Mouse (Mus musculus) left cerebral cortex, postnatal 10 days (tissue): ENCODE results near the gene Bicdl1. TPM values are rescaled to one million over a fixed set of nuclear protein-coding genes. Genes with fewer than 3 reads are reported as not detected.

ENCODE experiments used
- DNase-seq, 2 experiments: peaks; one replicate each; pipeline ENCODE4 v3.0.0; 2021 to 2022; ENCODE audit warnings: low spot score in 2 of 2, mixed read lengths in 1 of 2; ENCODE audit errors: extremely low spot score in 1 of 2
- intact Hi-C: fragments of 180-260 bp; cut with DNase I; formaldehyde crosslinking; loops from one replicate; pipeline ENCODE4 v1.15.1; 2025
- total RNA-seq, 2 experiments: library from RNA; stranded (reverse); gene quantifications; 2 replicates each; pipeline ENCODE4 v1.2.3; 2021

The Bicdl1 gene
- total RNA-seq, 2 experiments from 2014 or later: 120 to 129 TPM

DNA sequence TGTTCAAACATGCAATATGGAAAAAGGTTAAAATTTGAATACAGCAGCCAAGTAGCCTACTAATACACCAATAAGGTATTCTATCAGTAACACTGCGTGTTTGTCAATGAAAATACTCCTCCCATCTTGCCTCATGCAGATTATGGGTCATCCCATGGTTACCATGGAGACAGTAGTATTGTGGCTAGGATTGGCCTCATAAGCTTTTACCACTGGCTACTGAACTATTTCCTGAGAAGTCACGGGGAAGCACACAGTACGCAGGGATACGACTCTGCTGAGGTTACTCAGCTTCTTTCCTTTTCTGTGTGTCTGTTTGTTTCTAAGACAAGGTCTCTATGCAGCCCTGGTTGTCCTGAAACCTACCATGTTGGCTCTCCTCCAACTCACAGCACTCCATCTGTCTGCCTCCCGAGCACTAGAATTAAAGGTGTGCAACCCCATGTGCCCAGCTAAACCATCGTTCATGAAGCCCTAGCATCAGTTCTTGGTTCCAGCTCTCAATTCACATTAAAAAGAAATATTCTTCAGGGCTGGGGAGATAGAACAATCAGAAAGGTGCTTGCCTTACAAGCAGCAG, 36.1 kb downstream of the Bicdl1 start:
- DNase-seq: peak in 1 of 2 experiments; percentile 17
- intact Hi-C loops: no loop called here

DNA sequence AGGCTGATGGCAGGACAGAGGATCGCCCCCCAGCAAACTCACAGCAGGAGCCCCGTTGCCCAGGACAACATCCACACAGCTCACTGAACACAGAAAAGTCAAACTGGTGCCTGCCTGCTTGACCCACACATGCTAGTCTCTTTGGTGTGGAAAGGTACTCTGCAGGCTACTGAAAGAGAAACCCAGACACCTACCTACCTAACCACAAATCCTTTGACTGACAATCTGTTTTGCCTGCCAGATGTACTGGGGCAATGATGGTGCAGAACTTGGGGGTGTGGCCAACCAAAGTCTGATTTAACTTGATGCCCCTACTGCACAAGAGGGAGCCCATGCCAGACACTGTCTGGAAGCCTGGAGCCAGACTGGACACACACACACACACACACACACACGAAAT, 38.1 kb downstream of the Bicdl1 start:
- intact Hi-C loops: no loop called here
- DNase-seq: no peak

DNA sequence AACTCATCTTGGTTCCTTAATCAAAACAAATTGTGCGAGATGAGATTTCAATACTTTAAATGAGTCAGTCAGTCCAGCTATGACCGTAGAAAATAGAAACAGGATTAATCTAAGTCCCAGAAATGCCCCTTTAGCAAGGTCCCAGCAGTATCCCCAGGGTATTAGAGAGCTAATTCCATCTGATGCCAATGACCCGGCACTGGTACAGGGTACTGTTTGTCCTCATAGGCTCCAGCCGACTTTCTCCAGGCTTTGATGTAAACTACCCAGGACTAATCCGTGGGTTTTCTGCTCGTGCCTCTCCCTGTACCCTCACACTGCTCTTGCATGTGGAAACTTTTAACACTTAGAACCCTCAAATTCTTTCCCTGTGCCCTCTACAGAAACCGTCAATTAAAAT, 44.7 kb downstream of the Bicdl1 start:
- intact Hi-C loops: no loop called here
- no peak for DNase-seq

DNA sequence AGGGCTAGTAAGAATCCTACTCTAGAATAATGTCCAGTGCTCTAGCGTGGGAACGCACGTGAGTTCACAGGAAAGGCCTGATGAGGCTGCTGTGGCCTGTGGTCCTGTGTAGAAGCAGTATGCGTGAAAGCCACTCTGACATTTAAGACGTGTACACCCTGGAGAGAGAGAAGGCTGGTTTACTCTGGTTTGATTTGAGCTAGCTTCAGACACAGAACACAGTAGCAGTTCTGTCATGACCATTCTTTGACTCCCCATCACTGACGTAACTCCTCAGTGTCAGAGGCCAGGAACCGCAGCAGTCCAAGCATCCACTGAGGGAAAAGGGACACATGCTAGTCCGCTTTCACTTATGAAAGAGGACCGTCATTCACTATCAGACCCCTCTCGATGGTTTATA, 46.3 kb downstream of the Bicdl1 start:
- DNase-seq: no peak
- intact Hi-C loops: no loop called here

DNA sequence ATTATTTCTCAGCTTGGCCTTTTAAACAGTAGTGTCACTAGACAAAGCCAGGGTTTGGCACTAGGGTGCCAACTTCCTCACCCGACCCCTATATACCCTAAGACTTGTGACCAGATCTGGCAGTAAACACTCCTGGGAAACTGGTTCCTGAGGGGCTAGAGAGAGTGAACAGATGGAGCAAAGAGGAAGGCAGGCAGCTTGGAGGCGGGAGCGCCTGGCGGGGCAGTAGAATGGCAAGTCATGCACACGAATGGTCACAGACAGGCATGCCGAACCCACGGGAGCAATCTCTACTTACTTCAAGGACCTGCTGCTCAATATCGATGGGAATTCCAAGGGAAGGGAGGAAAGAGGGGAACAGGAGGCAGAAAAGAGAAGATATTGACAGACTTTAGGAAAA, 59.6 kb downstream of the Bicdl1 start:
- no peak for DNase-seq
- intact Hi-C loops: no loop called here

DNA sequence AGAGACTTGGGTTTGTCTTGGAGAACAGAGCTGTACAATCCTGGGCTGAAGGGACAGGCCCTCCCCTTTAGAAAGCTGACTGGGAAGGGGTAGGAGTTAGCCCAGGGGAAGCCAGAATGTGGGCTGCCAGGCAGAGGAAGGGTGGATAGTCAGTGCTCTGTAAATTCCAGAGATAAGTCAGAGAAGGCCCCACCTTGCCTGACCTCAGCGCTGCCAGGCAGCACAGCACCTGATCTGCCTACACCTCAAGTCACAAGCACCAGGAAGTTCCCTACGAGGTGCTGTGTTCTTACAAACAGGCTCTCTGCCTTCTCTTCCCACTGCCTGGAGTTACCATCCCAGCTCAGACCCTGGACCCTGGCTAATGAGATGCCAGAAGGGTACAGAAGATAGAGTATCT, 61.0 kb downstream of the Bicdl1 start:
- DNase-seq: no peak
- intact Hi-C loops: no loop called here

DNA sequence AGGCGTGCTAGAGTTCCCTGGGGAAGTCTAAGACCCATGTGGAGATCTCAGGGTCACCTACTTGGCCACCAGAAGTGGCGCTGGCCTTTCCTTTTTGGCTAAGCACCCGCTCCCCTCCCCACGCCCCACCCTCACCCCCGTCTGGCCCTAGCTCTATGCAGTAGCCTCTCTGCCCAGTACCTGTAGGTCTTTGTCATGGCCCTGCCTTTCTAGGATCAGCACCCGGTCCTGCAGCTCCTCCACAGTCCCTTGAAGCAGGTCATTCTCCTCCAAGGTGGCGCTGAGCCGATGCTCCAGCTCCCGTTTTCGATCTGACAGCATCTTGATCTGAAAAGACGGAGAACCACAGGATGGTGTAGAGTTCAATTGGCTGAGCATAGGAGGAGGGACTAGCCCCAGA, 61.4 kb downstream of the Bicdl1 start:
- DNase-seq: no peak
- intact Hi-C loops: no loop called here

DNA sequence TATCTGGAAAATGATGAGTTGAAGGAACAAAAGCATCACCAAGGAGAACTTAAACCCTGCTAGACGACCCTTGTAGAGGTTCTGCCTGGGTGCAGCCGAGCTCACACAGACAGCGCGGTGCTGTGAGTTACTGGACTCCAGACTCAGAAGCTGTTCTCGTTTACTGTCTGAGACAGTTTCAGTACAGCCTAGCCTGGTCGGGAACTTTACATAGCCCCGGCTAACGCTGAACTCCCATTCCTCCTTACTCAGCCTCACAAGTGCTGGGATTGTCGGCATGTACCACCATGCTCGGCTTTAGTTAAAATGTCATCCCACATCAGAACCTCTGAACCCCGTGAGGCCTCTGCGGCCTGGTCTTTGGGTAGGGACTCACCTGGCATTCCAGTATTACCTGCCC, 62.4 kb downstream of the Bicdl1 start:
- intact Hi-C loops: no loop called here
- DNase-seq: no peak

DNA sequence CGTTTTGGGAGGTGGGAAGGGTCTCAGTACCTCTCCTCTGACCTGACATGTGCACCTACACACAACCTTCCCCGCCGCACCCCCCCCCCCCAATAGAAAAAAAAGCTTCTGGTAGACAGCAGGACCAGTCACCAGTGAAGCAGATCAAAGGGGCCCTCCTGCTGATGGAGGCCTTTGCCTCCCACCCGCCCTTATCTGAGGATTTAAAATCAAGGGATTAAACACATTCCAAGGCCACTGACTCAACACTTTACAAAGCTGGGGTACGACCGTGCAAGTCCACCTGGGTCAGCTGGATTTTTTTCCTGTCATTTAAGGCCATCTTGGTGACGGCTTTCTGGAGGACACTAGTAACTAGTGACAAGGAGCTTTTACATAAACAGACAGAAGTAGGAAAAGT, 63.5 kb downstream of the Bicdl1 start:
- DNase-seq: no peak
- intact Hi-C loops: no loop called here

DNA sequence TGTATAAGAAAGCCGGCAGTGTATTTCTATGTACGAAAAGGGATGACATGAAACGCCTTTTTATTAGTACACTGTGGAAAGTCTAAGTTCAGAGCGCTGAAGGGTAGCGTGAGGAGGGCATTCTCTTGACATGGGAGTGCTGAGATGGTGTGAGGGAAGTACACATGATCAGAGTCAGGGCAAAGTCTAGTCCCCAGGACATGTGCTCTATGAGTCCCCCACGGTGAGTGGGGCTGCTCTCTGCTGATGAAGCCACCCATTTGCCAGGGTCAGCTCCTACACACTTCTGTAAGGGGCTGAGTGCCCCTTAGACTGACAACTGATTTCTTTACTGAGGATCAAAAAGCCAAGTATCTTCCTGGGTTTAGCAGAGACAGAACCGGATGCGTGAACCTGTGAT, 64.2 kb downstream of the Bicdl1 start:
- intact Hi-C loops: no loop called here
- no peak for DNase-seq

DNA sequence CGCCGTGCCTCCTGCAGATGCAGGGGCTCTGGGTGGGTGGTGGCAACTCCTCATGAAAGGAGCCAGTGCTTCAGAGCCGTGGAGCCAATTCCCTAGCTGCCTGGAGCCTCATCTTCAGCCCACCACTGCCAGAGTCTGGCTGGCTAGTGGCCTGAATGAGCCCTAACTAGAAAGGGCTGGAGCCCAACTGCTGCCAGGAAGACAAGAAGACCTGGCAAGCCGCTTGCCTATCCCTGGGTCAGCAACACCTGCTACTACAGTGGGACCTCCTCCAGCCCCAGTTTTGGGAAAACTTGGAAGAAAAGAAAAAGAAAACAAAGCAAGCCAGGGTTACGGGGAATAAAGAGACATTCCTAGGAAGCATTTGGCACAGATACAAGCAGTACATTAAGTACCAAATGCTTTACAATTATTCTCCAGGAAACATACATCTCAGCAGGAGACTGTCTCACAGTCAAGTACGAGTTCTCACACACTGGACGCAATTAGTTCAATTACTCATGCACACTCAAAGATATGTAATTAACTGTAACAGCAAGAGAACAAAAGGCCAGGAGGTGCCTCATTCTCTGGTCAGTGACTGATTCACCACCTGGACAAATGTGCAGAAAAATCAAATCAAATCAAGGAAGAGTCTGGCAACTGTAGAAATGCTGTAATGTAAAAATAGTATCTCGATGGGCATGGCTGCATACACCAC, 64.9 kb downstream of the Bicdl1 start:
- DNase-seq: peak in 1 of 2 experiments; percentile 25
- intact Hi-C loops: no loop called here

DNA sequence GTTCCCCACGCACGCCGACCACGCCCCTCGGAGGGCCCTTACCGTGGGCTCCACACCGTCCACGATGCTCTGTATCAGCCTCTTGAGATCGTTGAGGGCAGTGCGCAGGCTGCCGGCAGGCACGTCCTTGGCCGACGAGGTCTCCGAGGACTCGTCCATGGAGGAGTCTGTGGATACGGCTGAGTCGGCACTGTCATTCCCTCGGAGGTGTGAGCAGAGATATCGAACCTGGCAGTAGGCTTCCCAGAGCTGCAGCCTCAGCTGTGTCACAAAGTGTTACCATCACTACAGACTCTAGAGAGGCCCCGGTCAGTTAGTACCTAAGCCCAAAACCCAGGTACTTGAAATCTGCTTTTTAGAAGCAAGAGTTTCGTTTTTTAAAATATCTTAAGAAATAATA, 68.8 kb downstream of the Bicdl1 start:
- DNase-seq: peak in 1 of 2 experiments; percentile 31
- intact Hi-C loops: no loop called here

DNA sequence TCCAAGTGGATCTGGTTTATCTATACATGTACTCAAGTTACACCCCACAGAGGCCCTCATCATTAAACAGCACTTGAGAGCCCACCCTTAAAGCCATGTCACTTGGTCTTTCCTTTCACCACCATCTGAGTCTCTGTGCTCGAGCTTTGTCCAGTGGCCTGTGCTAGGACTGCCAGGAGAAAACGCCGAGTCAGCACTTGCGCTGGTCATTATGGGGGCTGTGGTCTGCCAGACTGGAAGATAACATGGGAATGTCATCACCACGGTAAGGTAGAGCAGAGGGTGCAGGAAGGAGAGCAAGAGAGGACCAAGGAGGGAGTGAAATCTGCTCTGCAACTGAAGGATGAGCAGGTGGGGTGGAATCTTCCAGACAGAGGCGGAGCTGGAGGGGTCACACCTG, 73.1 kb downstream of the Bicdl1 start:
- intact Hi-C loops: no loop called here
- DNase-seq: peak in 1 of 2 experiments; percentile 16

DNA sequence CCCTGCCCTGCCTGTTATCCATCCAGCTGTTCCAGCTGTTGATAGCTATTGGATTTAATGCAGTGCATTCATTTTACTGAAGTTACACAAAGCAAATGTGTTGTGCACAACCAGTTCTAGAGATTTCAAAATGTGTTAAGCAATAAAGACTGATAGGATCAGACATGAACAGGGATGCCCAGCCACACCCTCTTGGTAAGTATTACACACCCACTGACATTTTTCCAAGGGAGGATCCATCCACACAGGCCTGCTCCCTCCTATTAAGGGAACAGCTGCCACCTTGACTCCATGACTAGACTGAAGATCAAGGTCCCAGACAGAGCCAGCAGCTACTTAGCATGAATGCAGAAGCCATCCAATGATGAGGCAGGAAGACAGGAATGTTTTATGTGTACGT, 74.2 kb downstream of the Bicdl1 start:
- intact Hi-C loops: no loop called here
- DNase-seq: peak in 1 of 2 experiments; percentile 10

DNA sequence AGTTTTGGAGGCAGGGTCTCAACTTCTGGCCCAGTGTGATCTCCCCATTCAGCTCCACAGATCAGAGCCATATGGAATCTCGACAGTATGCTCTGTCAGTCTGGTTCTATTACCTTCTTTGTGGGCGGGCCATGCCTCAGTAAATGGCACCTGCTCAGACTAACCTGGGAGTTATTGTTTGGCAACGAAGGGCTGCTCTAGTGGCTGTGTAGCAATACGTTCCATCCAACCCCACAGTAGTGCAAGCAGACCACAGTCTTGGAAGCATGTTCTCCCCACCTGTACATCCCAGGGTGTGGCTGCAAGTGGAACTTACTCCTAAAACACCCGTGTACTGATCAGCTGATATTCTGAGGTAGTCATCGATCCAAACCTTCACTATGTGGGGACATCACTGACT, 74.7 kb downstream of the Bicdl1 start:
- intact Hi-C loops: no loop called here
- peak in 1 of 2 experiments; percentile 5 for DNase-seq

DNA sequence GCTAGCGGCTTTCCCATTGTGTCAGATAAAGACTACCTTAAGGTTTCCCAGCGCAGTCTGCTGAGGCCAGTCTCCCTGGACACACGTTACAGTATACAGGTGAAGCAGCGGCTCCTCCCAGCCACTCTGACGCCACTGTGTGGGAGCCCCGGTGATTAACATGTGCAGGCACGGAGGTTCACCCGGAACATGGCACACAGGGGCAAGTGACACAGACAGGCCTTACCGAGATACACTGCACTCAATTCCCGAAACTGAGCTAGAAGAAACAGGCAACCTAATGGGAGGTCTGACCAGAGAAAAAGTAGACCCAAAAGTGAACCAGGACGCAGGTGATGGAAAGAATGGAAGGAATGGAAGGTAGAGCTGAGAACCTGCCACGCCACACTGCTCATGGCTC, 77.6 kb downstream of the Bicdl1 start:
- intact Hi-C loops: loop anchor here (5.0 kb wide), 1 partner anchor 79 kb away; the partner anchor contains the start of gene Bicdl1
- no peak for DNase-seq

DNA sequence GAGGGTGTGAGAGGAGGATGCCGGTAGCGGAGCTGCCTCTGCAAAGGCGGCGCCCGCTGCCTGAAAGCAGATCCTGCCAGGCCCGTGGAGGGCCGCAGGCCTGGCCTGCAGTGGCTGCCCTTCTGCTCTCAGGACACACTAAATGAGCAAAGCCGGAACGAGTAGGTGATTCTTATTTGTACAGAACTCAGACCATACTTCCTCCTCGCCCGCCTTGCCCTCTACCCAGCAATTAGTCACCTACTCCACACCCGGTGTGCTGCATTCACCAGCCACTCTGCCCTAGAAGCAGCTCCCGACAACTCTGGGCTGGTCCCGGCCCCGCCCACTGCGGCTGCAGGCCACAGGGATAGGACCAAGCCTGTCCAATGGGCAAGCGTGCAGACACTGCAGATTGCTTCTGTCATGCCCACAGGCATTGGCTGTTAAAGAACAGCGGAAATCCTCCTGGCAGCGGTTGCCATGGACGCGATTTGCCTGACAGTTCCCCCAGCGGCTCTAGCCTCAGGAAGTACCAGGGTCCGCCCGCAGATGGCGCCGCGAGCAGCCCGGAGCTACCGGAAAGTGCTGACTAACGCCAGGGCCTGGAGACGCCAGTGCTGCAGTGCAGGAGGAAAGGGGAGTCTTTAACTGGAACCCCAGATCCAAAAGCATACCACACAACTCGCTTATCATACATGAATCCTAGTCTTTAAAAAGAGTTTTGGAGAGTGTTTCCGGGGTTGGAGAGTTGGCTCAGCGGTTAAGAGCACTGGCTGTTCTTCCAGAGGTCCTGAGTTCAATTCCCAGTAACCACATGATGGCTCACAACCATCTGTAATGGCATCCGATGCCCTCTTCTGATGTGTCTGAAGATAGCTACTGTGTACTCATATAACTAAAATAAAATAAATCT, 78.5 kb downstream of the Bicdl1 start:
- intact Hi-C loops: loop anchor here (5.0 kb wide), 1 partner anchor 79 kb away; the partner anchor contains the start of gene Bicdl1
- peak; percentile 99 to 100 for DNase-seq

DNA sequence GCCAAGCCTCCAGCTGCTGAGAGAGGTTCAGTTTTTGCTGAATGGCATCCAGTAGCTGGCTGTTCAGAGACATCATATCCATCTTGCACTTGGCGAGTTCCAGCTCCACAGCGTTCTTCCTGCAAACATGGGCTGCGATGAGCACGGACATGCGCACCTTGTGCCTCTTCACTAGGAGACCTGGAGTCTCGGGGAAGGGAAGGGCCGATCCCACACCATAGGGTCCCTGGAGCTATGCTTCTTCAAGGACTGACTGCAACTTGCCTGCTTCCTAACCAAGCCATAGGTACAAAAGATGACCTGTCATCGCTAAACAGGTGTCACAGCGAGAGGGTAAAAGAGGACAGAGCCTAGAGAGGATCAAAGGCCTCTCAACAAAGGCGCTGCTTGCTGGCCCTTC, 79.6 kb downstream of the Bicdl1 start:
- DNase-seq: no peak
- intact Hi-C loops: loop anchor here (5.0 kb wide), 1 partner anchor 80 kb away; the partner anchor contains the start of gene Bicdl1

DNA sequence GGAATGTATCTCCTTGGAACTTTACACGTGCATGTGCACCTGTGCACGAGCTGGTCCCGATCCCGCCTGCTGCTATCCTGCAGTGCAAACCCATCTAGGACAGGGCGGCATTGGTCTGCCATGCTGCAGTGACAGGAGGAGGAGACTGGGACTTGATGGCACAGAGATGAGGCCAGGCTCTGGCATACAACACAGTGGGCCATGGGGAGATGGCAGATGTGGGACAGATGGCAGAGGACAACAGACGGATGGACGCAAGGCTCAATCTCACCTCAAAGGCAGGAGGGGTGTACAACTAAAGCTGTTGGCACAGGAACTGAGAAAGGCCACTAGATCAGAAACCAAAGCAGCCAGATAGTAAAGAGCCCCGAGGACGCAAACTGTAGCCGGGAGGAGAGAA, 80.5 kb downstream of the Bicdl1 start:
- DNase-seq: no peak
- intact Hi-C loops: loop anchor here (5.0 kb wide), 1 partner anchor 81 kb away; the partner anchor contains the start of gene Bicdl1

DNA sequence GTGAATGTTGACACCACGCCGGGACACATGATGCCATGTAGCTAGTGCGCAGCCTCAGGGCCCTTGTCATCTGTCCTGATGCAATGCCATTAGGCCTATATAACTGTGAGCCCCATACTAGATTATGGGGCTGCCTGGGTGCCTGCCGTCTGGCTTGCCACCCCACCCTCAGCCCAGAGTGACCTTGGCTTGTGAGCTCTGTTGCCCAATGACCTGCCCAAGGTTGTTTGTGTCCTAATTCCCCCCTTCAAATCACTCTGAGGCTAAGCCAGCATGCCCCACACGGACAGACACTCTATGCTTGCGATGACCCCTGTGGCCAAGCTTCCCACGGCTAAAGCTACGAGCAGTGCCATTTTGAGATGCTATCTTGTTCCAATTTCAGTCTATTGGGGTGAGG, 81.7 kb downstream of the Bicdl1 start:
- intact Hi-C loops: loop anchor here (5.0 kb wide), 1 partner anchor 83 kb away; the partner anchor contains the start of gene Bicdl1

More for the DNA sequence above, 81.7 kb downstream of the Bicdl1 start:
- DNase-seq: no peak
